Mouse (Mus musculus) intestine, postnatal 0 days (tissue): ENCODE measurements around the gene Olfr150. TPM values are rescaled to one million over a fixed set of nuclear protein-coding genes. Genes with fewer than 3 reads are reported as not detected.

Experiments
- ATAC-seq: fragments of 200-750 bp; cut with Nextera tagmentation; 2 replicates; pipeline ENCODE4 v1.8.0; 2017; ENCODE audit warnings: mild to moderate bottlenecking, moderate TSS enrichment, moderate library complexity
- H3K27ac ChIP-seq: fragments of 300-500 bp; sonication (generic); 2 replicates; pipeline ENCODE4 v1.5.1; 2014; ENCODE audit warnings: mild to moderate bottlenecking, low read depth, low read length, moderate library complexity
- H3K27me3 ChIP-seq: fragments of 300-500 bp; sonication (generic); replicated peaks from 2 replicates; pipeline ENCODE4 v1.6.1; 2014; ENCODE audit warnings: low read length, mixed read lengths; ENCODE audit not compliant: control insufficient read depth, insufficient read depth
- H3K36me3 ChIP-seq: fragments of 300-500 bp; sonication (generic); 2 replicates; pipeline ENCODE4 v1.6.1; 2014; ENCODE audit warnings: mild to moderate bottlenecking, moderate library complexity; ENCODE audit not compliant: control insufficient read depth, insufficient read depth
- H3K4me1 ChIP-seq: fragments of 300-500 bp; sonication (generic); replicated peaks from 2 replicates; pipeline ENCODE4 v1.6.1; 2014; ENCODE audit warnings: antibody characterized with exemption, low read length, mixed read lengths; ENCODE audit not compliant: control insufficient read depth, insufficient read depth
- H3K4me2 ChIP-seq: fragments of 300-500 bp; sonication (generic); replicated peaks from 2 replicates; pipeline ENCODE4 v1.6.1; 2014; ENCODE audit warnings: low read depth, mild to moderate bottlenecking, moderate library complexity
- H3K4me3 ChIP-seq: fragments of 300-500 bp; sonication (generic); 2 replicates; pipeline ENCODE4 v1.5.1; 2014; ENCODE audit warnings: low read depth, low read length
- H3K9ac ChIP-seq: fragments of 300-500 bp; sonication (generic); 2 replicates; pipeline ENCODE4 v1.6.1; 2014; ENCODE audit warnings: mild to moderate bottlenecking, low read depth, low read length
- H3K9me3 ChIP-seq: fragments of 300-500 bp; sonication (generic); 2 replicates; pipeline ENCODE4 v1.6.1; 2016; ENCODE audit warnings: mixed run types; ENCODE audit not compliant: control insufficient read depth
- CTCF ChIP-seq: sonication (generic); IDR thresholded peaks from 2 replicates; pipeline ENCODE4 v1.5.1; 2016; ENCODE audit warnings: low read depth, mild to moderate bottlenecking, control low read depth, antibody characterized with exemption, moderate library complexity
- WGBS: fragments of 180-500 bp; shearing (Covaris S2); extraction: QIAGEN DNeasy Blood & Tissue Kit; methylation state at CpG from one replicate; pipeline ENCODE4 v1.1.7; 2014; 5-methylcytosine and 5-hydroxymethylcytosine counted together
- polyA plus RNA-seq: library from polyadenylated mRNA; unstranded; fragments of >200 nt; fragmentation: Nextera tagmentation; extraction: Ambion mirVana; gene quantifications from 2 replicates; pipeline ENCODE4 v1.2.1, GENCODE M21; 2015

The Olfr150 gene
- polyA plus RNA-seq, 1 experiment from 2014 or later: not detected

DNA sequence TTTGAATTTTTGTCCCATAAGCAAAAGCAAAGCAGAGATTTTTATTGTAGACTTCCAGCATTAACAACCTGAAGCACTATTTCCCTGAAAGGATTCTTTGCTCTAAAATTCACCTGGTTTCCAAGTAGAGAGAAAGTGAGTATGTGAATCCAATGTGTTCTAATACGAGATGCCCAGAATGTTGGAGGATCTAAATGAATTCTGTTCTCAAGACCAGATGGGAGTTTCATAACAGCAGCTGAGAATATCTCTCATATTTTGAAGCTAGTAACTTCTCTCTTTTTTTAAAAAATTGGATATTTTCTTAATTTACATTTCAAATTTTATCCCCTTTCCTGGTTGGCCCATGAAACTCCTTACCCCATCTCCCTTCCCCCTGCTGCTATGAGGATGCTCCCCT, 15.7 kb downstream of the Olfr150 start:
- H3K4me3 ChIP-seq: no peak overlapping the region
- no peaks in the 10 kb centered on the region for H3K27me3 ChIP-seq
- no peak for TF ChIP-seq CTCF
- H3K27ac ChIP-seq: no peak overlapping the region
- H3K36me3 ChIP-seq: no peaks in the 10 kb centered on the region
- H3K9ac ChIP-seq: no peak overlapping the region
- no peak overlapping the region for H3K4me2 ChIP-seq
- H3K9me3 ChIP-seq: no peaks in the 10 kb centered on the region
- ATAC-seq: no peak
- H3K4me1 ChIP-seq: no peaks in the 10 kb centered on the region
- WGBS: 84% methylated on average over 1 of the region's 1 CpGs

GRCm38 (mm10) chr9:39783153-39783552, 52.4 kb downstream of the Olfr150 start, which contains the start of gene Olfr968:
Gene Olfr968, minus strand, starts transcription at chr9:39783253.
- ATAC-seq: no peak
- Histone ChIP-seq H3K27ac (no peak within 1 kb of the TSS), H3K4me1 (no peaks in the 10 kb centered on the region), H3K36me3 (no peaks in the 10 kb centered on the region), H3K9ac (no peak within 1 kb of the TSS), H3K4me2 (no peak within 1 kb of the TSS), H3K27me3 (no peaks in the 10 kb centered on the region), H3K9me3 (no peaks in the 10 kb centered on the region), H3K4me3 (no peak within 1 kb of the TSS)
- 63% methylated on average over 1 of the region's 1 CpGs for WGBS
- TF ChIP-seq CTCF: no peak

Other genes with a start within 250 kb of the Olfr150 start
- gene Olfr44, start 237.0 kb upstream of the Olfr150 start, polyA plus RNA-seq: not detected in 2 replicates
- gene Olfr957, start 215.2 kb upstream of the Olfr150 start, polyA plus RNA-seq: not detected in 2 replicates
- gene Olfr958, start 176.9 kb upstream of the Olfr150 start, polyA plus RNA-seq: not detected in 2 replicates
- gene Olfr959, start 155.4 kb upstream of the Olfr150 start, polyA plus RNA-seq: not detected in 2 replicates
- 7.5 and 9.8 TPM in 2 replicates for gene AW551984, start 126.6 kb upstream of the Olfr150 start, polyA plus RNA-seq
- gene Olfr148, start 120.3 kb upstream of the Olfr150 start, polyA plus RNA-seq: not detected in 2 replicates
- gene Olfr960, start 109.6 kb upstream of the Olfr150 start, polyA plus RNA-seq: not detected in 2 replicates
- gene Olfr961, start 85.9 kb upstream of the Olfr150 start, polyA plus RNA-seq: not detected in 2 replicates
- gene Olfr963, start 63.8 kb upstream of the Olfr150 start, polyA plus RNA-seq: not detected in 2 replicates
- gene Olfr149, start 23.9 kb upstream of the Olfr150 start, polyA plus RNA-seq: not detected in 2 replicates
- gene Olfr965, start 19.6 kb upstream of the Olfr150 start, polyA plus RNA-seq: not detected in 2 replicates
- not detected in 2 replicates for gene Olfr967, start 15.3 kb downstream of the Olfr150 start, polyA plus RNA-seq
- not detected in 2 replicates for gene Olfr968, start 52.3 kb downstream of the Olfr150 start, polyA plus RNA-seq
- gene Olfr969, start 60.0 kb downstream of the Olfr150 start, polyA plus RNA-seq: not detected in 2 replicates
- not detected in 2 replicates for gene Olfr970, start 77.9 kb downstream of the Olfr150 start, polyA plus RNA-seq
- not detected in 2 replicates for gene Olfr971, start 105.9 kb downstream of the Olfr150 start, polyA plus RNA-seq
- gene Olfr972, start 135.4 kb downstream of the Olfr150 start, polyA plus RNA-seq: not detected in 2 replicates
- gene Olfr229, start 176.4 kb downstream of the Olfr150 start, polyA plus RNA-seq: not detected in 2 replicates
- not detected in 2 replicates for gene Olfr974, start 206.5 kb downstream of the Olfr150 start, polyA plus RNA-seq
- gene Olfr975, start 221.1 kb downstream of the Olfr150 start, polyA plus RNA-seq: not detected in 2 replicates
- gene Olfr976, start 230.2 kb downstream of the Olfr150 start, polyA plus RNA-seq: not detected in 2 replicates